Mouse (Mus musculus): ENCODE results near the gene Gon7.

Gene Gon7

GRCm38 (mm10) chr12:102757689-102758402 lies at the start of gene Gon7, which contains the start of the genes Gm28051 and Ubr7:
Gene Gon7 (minus strand): TSS chr12:102757803.
Gene Gm28051 (minus strand): TSS chr12:102757765.
Gene Ubr7 (plus strand): TSS chr12:102757967.
- peak; percentile 91 for DNase-seq

GRCm38 (mm10) chr12:102799528-102799927 lies 41.9 kb upstream of the Gon7 start:
- no peak for DNase-seq

- no peak for DNase-seq
These were observed 30.3 kb upstream of the Gon7 start for GRCm38 (mm10) chr12:102787927-102788326.

GRCm38 (mm10) chr12:102785593-102785985 lies 28.0 kb upstream of the Gon7 start:
- DNase-seq = no peak

GRCm38 (mm10) chr12:102784899-102785592 lies 27.4 kb upstream of the Gon7 start:
- DNase-seq = no peak

GRCm38 (mm10) chr12:102782841-102783240 lies 25.2 kb upstream of the Gon7 start:
- DNase-seq = no peak

- DNase-seq = no peak
These were observed 21.8 kb upstream of the Gon7 start for GRCm38 (mm10) chr12:102779452-102779851.

GRCm38 (mm10) chr12:102778151-102778550 lies 20.5 kb upstream of the Gon7 start:
- DNase-seq = no peak

GRCm38 (mm10) chr12:102776035-102776434 lies 18.4 kb upstream of the Gon7 start:
- no peak for DNase-seq

- DNase-seq = no peak
These were observed 15.1 kb upstream of the Gon7 start for GRCm38 (mm10) chr12:102772676-102773075.

- no peak for DNase-seq
These were observed 14.0 kb upstream of the Gon7 start for GRCm38 (mm10) chr12:102771601-102772000.

- DNase-seq = no peak
These were observed 11.4 kb upstream of the Gon7 start for GRCm38 (mm10) chr12:102769000-102769399.

- DNase-seq = no peak
These were observed 6.1 kb upstream of the Gon7 start for GRCm38 (mm10) chr12:102763696-102764095.

- no peak for DNase-seq
These were observed 4.1 kb upstream of the Gon7 start for GRCm38 (mm10) chr12:102761668-102762067.

- DNase-seq = no peak
These were observed 1.3 kb upstream of the Gon7 start for GRCm38 (mm10) chr12:102758936-102759335.

- no peak for DNase-seq
These were observed 777 bp upstream of the Gon7 start, which contains the start of gene Gm20604 for GRCm38 (mm10) chr12:102758403-102758756. Gene Gm20604 (minus strand): TSS chr12:102758672.

GRCm38 (mm10) chr12:102757055-102757688 lies 431 bp downstream of the Gon7 start:
- DNase-seq = no peak

GRCm38 (mm10) chr12:102756304-102756703 lies 1.3 kb downstream of the Gon7 start:
- peak; percentile 40 for DNase-seq

GRCm38 (mm10) chr12:102748256-102748655 lies 9.3 kb downstream of the Gon7 start:
- DNase-seq = no peak

- no peak for DNase-seq
These were observed 12.8 kb downstream of the Gon7 start for GRCm38 (mm10) chr12:102744839-102745238.

GRCm38 (mm10) chr12:102743589-102744574 lies 13.7 kb downstream of the Gon7 start, which contains the start of the genes Moap1 and Tmem251:
Gene Moap1 (minus strand): TSS chr12:102743661.
Gene Tmem251 (plus strand): TSS chr12:102743762.
- peak; percentile 84 for DNase-seq

- no peak for DNase-seq
These were observed 14.5 kb downstream of the Gon7 start for GRCm38 (mm10) chr12:102743036-102743588.

Data from right cerebral cortex, postnatal 4 days (tissue).